Mouse (Mus musculus) heart, embryonic 11.5 days (tissue): ENCODE measurements at regions not wholly inside any gene's neighbourhood (a gene's known extent, or its start where the extent isn't known, plus 50 kb on each side); places are given as distances from the start of the nearest gene placed in this dataset.

Source experiments
- ATAC-seq: fragments of 200-750 bp; cut with Nextera tagmentation; replicated peaks from 2 replicates; pipeline ENCODE4 v1.8.0; 2017; ENCODE audit warnings: moderate library complexity; ENCODE audit not compliant: insufficient number of reproducible peaks, low FRiP score, low TSS enrichment
- H3K27ac ChIP-seq: fragments of 300-500 bp; sonication (generic); 2 replicates; pipeline ENCODE4 v1.5.1; 2014; ENCODE audit warnings: mild to moderate bottlenecking, low read depth, low read length
- H3K27me3 ChIP-seq: fragments of 300-500 bp; sonication (generic); 2 replicates; pipeline ENCODE4 v1.6.1; 2014; ENCODE audit warnings: mild to moderate bottlenecking, low read length, mixed read lengths; ENCODE audit not compliant: control insufficient read depth, insufficient read depth
- H3K36me3 ChIP-seq: fragments of 300-500 bp; sonication (generic); 2 replicates; pipeline ENCODE4 v1.6.1; 2014; ENCODE audit warnings: mild to moderate bottlenecking, low read length, moderate library complexity, mixed read lengths; ENCODE audit not compliant: control insufficient read depth, insufficient read depth
- H3K4me1 ChIP-seq: fragments of 300-500 bp; sonication (generic); 2 replicates; pipeline ENCODE4 v1.6.1; 2014; ENCODE audit warnings: low read length; ENCODE audit not compliant: control insufficient read depth, insufficient read depth
- H3K4me2 ChIP-seq: fragments of 300-500 bp; sonication (generic); 2 replicates; pipeline ENCODE4 v1.6.1; 2014; ENCODE audit warnings: mild to moderate bottlenecking, moderate library complexity
- H3K4me3 ChIP-seq: fragments of 300-500 bp; sonication (generic); 2 replicates; pipeline ENCODE4 v1.5.1; 2014; ENCODE audit warnings: low read depth, low read length
- H3K9ac ChIP-seq: fragments of 300-500 bp; sonication (generic); 2 replicates; pipeline ENCODE4 v1.6.1; 2014; ENCODE audit warnings: mild to moderate bottlenecking, low read depth, low read length, moderate library complexity
- H3K9me3 ChIP-seq: fragments of 300-500 bp; sonication (generic); replicated peaks from 2 replicates; pipeline ENCODE4 v1.6.1; 2016; ENCODE audit warnings: low read length; ENCODE audit not compliant: control insufficient read depth
- WGBS: fragments of 180-500 bp; shearing (Covaris S2); extraction: QIAGEN DNeasy Blood & Tissue Kit; methylation state at CpG from one replicate; pipeline ENCODE4 v1.1.7; 2014; ENCODE audit not compliant: insufficient replicate concordance; 5-methylcytosine and 5-hydroxymethylcytosine counted together

DNA sequence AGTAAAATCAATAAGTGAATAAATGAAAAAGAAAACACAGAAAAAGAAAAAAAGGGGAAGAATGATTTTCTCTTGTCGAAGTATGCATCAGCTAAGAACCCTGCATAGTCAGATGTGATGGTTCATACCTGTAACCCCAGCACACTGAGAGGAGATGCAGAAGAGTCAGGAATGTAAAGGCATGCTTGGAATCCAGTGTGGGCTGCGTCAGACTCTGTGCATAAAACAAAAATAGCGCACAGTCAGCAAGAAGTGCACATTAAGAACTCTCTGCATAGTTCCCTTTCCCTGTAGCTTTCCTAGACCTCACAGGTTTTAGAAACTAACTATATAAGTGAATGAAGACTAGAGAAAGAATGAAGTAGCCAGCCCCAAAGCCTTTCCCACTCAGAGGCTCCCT, 238.2 kb upstream of the Chl1 start:
- Histone ChIP-seq H3K9ac (no peak overlapping the region), H3K4me3 (no peak overlapping the region), H3K36me3 (no peaks in the 10 kb centered on the region), H3K4me1 (no peaks in the 10 kb centered on the region), H3K27ac (no peak overlapping the region), H3K4me2 (no peak overlapping the region), H3K9me3 (no peaks in the 10 kb centered on the region), H3K27me3 (no peaks in the 10 kb centered on the region)
- WGBS, result 39% methylated on average over 3 of the region's 3 CpGs
- no peak for ATAC-seq

DNA sequence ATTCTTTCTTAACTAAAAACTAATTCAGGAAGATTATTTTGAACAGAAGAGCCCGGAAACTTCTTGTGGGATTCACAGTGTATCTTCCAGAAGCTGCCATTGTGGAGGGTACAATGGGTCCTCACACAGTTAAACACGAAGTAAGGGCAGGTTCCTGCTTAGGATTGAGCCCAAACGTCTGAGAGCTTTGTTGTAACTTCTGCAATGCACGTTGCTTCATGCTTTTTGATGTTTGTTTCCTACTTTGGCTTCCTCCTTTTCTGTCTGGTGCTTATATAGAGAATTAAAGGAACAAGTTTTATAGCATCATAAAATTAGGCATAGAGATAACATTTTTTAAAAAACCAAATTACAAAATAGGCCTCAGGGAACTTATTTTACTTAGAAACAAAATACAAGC, 235.3 kb upstream of the Chl1 start:
- no peak for ATAC-seq
- Histone ChIP-seq H3K27ac (no peak overlapping the region), H3K4me3 (no peak overlapping the region), H3K9me3 (no peaks in the 10 kb centered on the region), H3K4me2 (no peak overlapping the region), H3K4me1 (no peaks in the 10 kb centered on the region), H3K27me3 (no peaks in the 10 kb centered on the region), H3K36me3 (no peaks in the 10 kb centered on the region), H3K9ac (no peak overlapping the region)
- 61% methylated on average over 4 of the region's 4 CpGs for WGBS

DNA sequence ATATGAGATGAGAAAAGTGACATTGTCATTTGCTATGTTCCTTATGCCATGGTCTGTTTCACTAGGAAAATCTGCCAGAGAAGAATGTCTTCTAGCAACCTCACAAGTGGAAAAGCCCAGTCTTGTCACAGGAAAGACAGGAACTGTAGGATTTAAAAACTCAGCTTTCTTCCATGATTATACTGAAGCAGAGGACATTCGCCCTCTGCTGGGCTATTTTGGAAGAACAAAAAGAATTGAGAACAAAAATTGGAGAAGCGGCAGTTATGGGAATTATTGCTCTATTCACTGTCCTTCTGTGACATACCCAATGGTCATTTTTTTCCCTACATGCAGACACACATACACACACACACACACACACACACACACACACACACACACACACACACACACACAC, 234.9 kb upstream of the Chl1 start:
- Histone ChIP-seq H3K27ac (no peak overlapping the region), H3K9ac (no peak overlapping the region), H3K4me1 (no peaks in the 10 kb centered on the region), H3K4me2 (no peak overlapping the region), H3K27me3 (no peaks in the 10 kb centered on the region), H3K9me3 (no peaks in the 10 kb centered on the region), H3K4me3 (no peak overlapping the region), H3K36me3 (no peaks in the 10 kb centered on the region)
- 30% methylated on average over 2 of the region's 2 CpGs for WGBS
- ATAC-seq, result no peak

DNA sequence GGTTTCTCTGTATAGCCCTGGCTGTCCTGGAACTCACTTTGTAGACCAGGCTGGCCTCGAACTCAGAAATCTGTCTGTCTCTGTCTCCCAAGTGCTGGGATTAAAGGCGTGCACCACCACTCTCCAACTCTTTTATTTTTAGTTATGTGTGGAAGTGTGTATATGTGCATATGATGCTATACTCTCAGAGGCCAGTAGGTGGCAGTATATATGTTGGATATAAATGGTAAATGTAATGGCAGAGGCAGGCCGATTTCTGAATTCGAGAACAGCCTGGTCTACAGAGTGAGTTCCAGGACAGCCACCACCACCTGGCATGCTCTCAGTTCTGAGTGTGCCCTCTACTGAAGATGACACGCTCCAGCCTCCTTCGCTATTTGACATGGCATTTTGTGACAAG, 214.4 kb upstream of the Chl1 start:
- no peak overlapping the region for H3K9ac ChIP-seq
- no peaks in the 10 kb centered on the region for H3K9me3 ChIP-seq
- WGBS, result 80% methylated on average over 6 of the region's 6 CpGs
- no peaks in the 10 kb centered on the region for H3K4me1 ChIP-seq
- no peak overlapping the region for H3K4me2 ChIP-seq
- H3K36me3 ChIP-seq, result no peaks in the 10 kb centered on the region
- no peak overlapping the region for H3K4me3 ChIP-seq
- no peak for ATAC-seq
- H3K27ac ChIP-seq, result no peak overlapping the region
- H3K27me3 ChIP-seq, result no peaks in the 10 kb centered on the region

DNA sequence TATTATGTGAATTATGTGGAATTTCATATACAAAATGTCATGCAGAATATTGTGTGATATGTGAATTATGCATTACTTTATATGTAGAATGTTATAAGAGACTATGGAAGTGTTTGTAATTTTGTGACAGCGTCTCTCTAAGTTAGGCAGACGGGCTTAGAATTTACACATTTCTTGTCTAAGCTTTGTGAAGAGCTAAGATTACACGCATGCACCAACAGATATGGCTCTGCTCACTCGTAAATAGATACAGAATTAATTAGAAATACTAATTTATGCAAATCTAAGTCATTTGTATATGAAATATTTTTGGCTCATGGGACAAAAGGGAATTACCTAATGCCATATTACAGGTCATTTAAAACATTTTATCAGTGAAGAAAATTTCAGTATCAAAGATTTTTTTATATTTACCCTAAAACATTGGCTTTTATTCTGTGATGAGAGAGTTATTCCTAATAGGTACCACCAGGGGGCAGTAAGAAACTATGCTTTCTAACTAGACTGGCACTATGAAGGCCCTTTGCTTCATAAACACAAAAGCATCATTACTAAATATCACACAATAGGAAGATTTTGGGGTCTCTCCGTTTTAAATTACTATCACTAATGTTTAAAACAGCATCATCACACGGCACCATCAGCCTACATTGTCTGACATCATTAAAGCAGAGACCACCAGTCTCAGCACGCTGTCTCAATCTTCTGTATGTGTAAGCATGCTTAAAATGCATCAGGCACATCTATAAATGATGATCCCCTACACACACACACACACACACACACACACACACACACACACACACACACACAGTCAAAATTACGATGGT, 203.8 kb upstream of the Chl1 start:
- Histone ChIP-seq H3K9ac (no peak overlapping the region), H3K4me2 (no peak overlapping the region), H3K4me1 (no peaks in the 10 kb centered on the region), H3K27ac (no peak overlapping the region), H3K36me3 (no peaks in the 10 kb centered on the region), H3K9me3 (no peaks in the 10 kb centered on the region), H3K27me3 (no peaks in the 10 kb centered on the region), H3K4me3 (no peak overlapping the region)
- no peak for ATAC-seq
- WGBS, result 45% methylated on average over 8 of the region's 8 CpGs

DNA sequence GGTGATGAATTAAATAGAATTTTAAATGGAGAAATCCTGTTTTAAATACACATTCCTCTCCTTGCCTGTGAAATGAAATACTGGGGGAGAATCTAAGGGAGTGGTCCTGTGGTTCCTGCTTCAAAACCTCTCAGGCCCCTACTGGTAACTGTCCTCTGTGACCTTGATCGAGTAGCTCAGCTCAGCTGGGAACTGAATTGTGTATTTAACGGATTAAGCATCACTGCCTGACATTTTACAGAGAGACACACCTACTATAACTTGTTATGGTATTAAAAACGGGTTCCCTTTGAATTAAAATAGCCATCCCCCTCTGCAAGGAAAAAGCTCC, 203.2 kb upstream of the Chl1 start:
- H3K27ac ChIP-seq, result no peak overlapping the region
- no peak overlapping the region for H3K9ac ChIP-seq
- H3K36me3 ChIP-seq, result no peaks in the 10 kb centered on the region
- no peak overlapping the region for H3K4me3 ChIP-seq
- H3K4me2 ChIP-seq, result no peak overlapping the region
- H3K9me3 ChIP-seq, result no peaks in the 10 kb centered on the region
- H3K27me3 ChIP-seq, result no peaks in the 10 kb centered on the region
- ATAC-seq, result no peak
- no peaks in the 10 kb centered on the region for H3K4me1 ChIP-seq
- 26% methylated on average over 3 of the region's 3 CpGs for WGBS

DNA sequence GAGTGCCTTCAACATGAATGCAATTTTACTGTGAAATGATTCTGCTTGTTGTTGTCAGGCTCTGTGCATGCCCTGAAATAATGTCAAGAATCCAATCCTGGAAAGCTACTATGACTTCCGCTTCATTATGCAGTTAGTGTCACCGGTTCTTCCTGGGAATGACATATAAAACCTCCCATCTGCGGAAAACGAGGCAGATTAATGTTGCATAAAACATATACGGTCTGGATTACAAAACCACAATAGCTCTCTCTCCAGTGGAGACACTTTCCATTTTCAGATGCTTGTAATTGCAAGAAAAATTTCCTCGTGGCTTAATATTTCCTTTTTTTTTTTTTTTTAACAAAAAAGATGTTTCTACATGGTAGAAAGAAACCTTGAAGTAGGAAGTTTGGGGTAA, 198.2 kb upstream of the Chl1 start:
- no peaks in the 10 kb centered on the region for H3K27me3 ChIP-seq
- H3K4me1 ChIP-seq, result no peaks in the 10 kb centered on the region
- no peak overlapping the region for H3K27ac ChIP-seq
- H3K4me3 ChIP-seq, result no peak overlapping the region
- H3K9me3 ChIP-seq, result no peaks in the 10 kb centered on the region
- no peaks in the 10 kb centered on the region for H3K36me3 ChIP-seq
- no peak for ATAC-seq
- no peak overlapping the region for H3K4me2 ChIP-seq
- no peak overlapping the region for H3K9ac ChIP-seq
- WGBS, result 88% methylated on average over 6 of the region's 6 CpGs

DNA sequence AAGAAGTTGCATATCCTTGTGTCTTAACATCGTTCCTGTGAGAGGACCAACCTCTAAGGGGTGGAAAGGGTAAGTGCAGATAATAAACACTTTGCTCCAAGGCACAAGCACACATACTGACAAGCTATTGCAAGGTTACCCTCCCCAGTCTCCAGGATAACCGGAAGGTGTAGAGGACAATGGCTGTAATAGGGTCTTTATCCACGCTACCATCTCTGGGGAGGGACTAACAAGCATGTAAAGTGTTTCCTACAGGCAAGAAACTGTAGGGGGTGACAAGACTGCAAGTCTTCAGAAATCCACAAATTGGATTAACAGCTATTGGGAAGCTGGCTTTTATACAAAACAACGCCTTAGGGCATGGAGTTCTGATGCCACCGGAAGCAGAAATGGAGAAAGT, 197.5 kb upstream of the Chl1 start:
- no peaks in the 10 kb centered on the region for H3K9me3 ChIP-seq
- H3K36me3 ChIP-seq, result no peaks in the 10 kb centered on the region
- no peak overlapping the region for H3K4me2 ChIP-seq
- H3K27ac ChIP-seq, result no peak overlapping the region
- no peaks in the 10 kb centered on the region for H3K27me3 ChIP-seq
- 77% methylated on average over 5 of the region's 5 CpGs for WGBS
- no peak for ATAC-seq
- no peak overlapping the region for H3K9ac ChIP-seq
- no peak overlapping the region for H3K4me3 ChIP-seq
- no peaks in the 10 kb centered on the region for H3K4me1 ChIP-seq

DNA sequence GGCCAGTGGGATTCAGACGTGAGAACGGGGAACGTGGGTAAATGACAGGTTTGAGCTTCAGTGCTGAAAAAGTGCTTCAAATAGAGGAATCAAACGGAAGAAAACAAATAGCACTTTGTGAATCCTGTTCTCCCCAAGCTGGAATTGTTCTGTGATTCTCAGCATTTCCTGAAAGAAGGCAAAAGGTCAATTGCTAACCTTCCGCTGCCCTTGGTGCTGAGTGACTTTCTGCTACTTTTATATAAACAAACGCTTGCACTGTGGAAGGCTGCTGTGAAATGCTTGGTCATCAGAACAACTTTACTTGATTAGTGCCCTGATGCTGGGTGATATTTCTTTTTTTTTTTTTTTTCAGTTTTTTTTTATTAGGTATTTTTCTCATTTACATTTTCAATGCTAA, 192.3 kb upstream of the Chl1 start:
- H3K9me3 ChIP-seq, result no peaks in the 10 kb centered on the region
- ATAC-seq, result no peak
- no peak overlapping the region for H3K4me2 ChIP-seq
- no peak overlapping the region for H3K4me3 ChIP-seq
- no peak overlapping the region for H3K9ac ChIP-seq
- no peaks in the 10 kb centered on the region for H3K27me3 ChIP-seq
- H3K4me1 ChIP-seq, result no peaks in the 10 kb centered on the region
- no peak overlapping the region for H3K27ac ChIP-seq
- WGBS, result 34% methylated on average over 6 of the region's 6 CpGs
- no peaks in the 10 kb centered on the region for H3K36me3 ChIP-seq
